Mouse (Mus musculus) lung, embryonic 16.5 days (tissue): ENCODE results near the gene Acss3. TPM values are rescaled to one million over a fixed set of nuclear protein-coding genes. Genes with fewer than 3 reads are reported as not detected.
A peak's percentile ranks its signal among the peaks of the same experiment; 100 is the strongest.

Source experiments
- ATAC-seq: fragments of 200-750 bp; cut with Nextera tagmentation; 2 replicates; pipeline ENCODE4 v1.8.0; 2017; ENCODE audit warnings: low read depth, mild to moderate bottlenecking, moderate library complexity
- H3K27ac ChIP-seq: fragments of 300-500 bp; sonication (generic); 2 replicates; pipeline ENCODE4 v1.5.1; 2014; ENCODE audit warnings: mild to moderate bottlenecking, control low read depth, low read length
- H3K27me3 ChIP-seq: fragments of 300-500 bp; sonication (generic); 2 replicates; pipeline ENCODE4 v1.6.1; 2014; ENCODE audit warnings: low read depth, low read length, mixed read lengths; ENCODE audit not compliant: control insufficient read depth, insufficient read depth
- H3K36me3 ChIP-seq: fragments of 300-500 bp; sonication (generic); 2 replicates; pipeline ENCODE4 v1.6.1; 2014; ENCODE audit warnings: low read length; ENCODE audit not compliant: control insufficient read depth, insufficient read depth
- H3K4me1 ChIP-seq: fragments of 300-500 bp; sonication (generic); replicated peaks from 2 replicates; pipeline ENCODE4 v1.6.1; 2014; ENCODE audit warnings: low read length, mixed read lengths; ENCODE audit not compliant: control insufficient read depth, insufficient read depth
- H3K4me2 ChIP-seq: fragments of 300-500 bp; sonication (generic); 2 replicates; pipeline ENCODE4 v1.6.1; 2014; ENCODE audit warnings: low read depth, low read length, control low read depth
- H3K4me3 ChIP-seq: fragments of 300-500 bp; sonication (generic); 2 replicates; pipeline ENCODE4 v1.5.1; 2014; ENCODE audit warnings: mild to moderate bottlenecking, low read length, control low read depth
- H3K9ac ChIP-seq: fragments of 300-500 bp; sonication (generic); 2 replicates; pipeline ENCODE4 v1.6.1; 2014; ENCODE audit warnings: low read length, control low read depth
- H3K9me3 ChIP-seq: fragments of 300-500 bp; sonication (generic); 2 replicates; pipeline ENCODE4 v1.6.1; 2016; ENCODE audit warnings: low read length; ENCODE audit not compliant: control insufficient read depth
- WGBS: fragments of 180-500 bp; shearing (Covaris S2); extraction: QIAGEN DNeasy Blood & Tissue Kit; methylation state at CpG from one replicate; pipeline ENCODE4 v1.1.7; 2014; 5-methylcytosine and 5-hydroxymethylcytosine counted together
- polyA plus RNA-seq: library from polyadenylated mRNA; unstranded; fragments of >200 nt; fragmentation: Nextera tagmentation; extraction: Ambion mirVana; gene quantifications from 2 replicates; pipeline ENCODE4 v1.2.1, GENCODE M21; 2015

The Acss3 gene
- polyA plus RNA-seq, 1 experiment from 2014 or later = 10.6 TPM

- Histone ChIP-seq H3K9me3 (no peaks in the 10 kb centered on the region), H3K27ac (no peak overlapping the region), H3K4me2 (no peak overlapping the region), H3K4me3 (no peak overlapping the region), H3K4me1 (no peaks in the 10 kb centered on the region), H3K9ac (no peak overlapping the region), H3K36me3 (no peaks in the 10 kb centered on the region), H3K27me3 (no peaks in the 10 kb centered on the region)
- no peak for ATAC-seq
- 39% methylated on average over 1 of the region's 1 CpGs for WGBS
These were observed 184.0 kb downstream of the Acss3 start for GRCm38 (mm10) chr10:106939441-106939840.

- Histone ChIP-seq H3K27ac (no peak overlapping the region), H3K27me3 (no peaks in the 10 kb centered on the region), H3K9me3 (no peaks in the 10 kb centered on the region), H3K9ac (no peak overlapping the region), H3K4me1 (no peaks in the 10 kb centered on the region), H3K4me2 (no peak overlapping the region), H3K36me3 (no peaks in the 10 kb centered on the region), H3K4me3 (no peak overlapping the region)
- no peak for ATAC-seq
- 79% methylated on average over 3 of the region's 3 CpGs for WGBS
These were observed 184.6 kb downstream of the Acss3 start for GRCm38 (mm10) chr10:106938851-106939250.

- Histone ChIP-seq H3K9ac (no peak overlapping the region), H3K4me1 (no peaks in the 10 kb centered on the region), H3K27me3 (no peaks in the 10 kb centered on the region), H3K9me3 (no peaks in the 10 kb centered on the region), H3K27ac (no peak overlapping the region), H3K4me3 (no peak overlapping the region), H3K4me2 (no peak overlapping the region), H3K36me3 (no peaks in the 10 kb centered on the region)
- ATAC-seq = no peak
- WGBS = 80% methylated on average over 7 of the region's 7 CpGs
These were observed 186.5 kb downstream of the Acss3 start for GRCm38 (mm10) chr10:106936996-106937395.

- no peaks in the 10 kb centered on the region for H3K36me3 ChIP-seq
- no peak overlapping the region for H3K27ac ChIP-seq
- H3K4me1 ChIP-seq = no peaks in the 10 kb centered on the region
- WGBS = 15% methylated on average over 13 of the region's 13 CpGs
- H3K27me3 ChIP-seq = no peaks in the 10 kb centered on the region
- H3K4me2 ChIP-seq = peak overlapping the region; percentile 52
- peak overlapping the region; percentile 37 for H3K4me3 ChIP-seq
- no peaks in the 10 kb centered on the region for H3K9me3 ChIP-seq
- no peak for ATAC-seq
- H3K9ac ChIP-seq = peak overlapping the region; percentile 32
These were observed 190.8 kb downstream of the Acss3 start for GRCm38 (mm10) chr10:106932571-106933073.

- Histone ChIP-seq H3K4me2 (no peak overlapping the region), H3K36me3 (no peaks in the 10 kb centered on the region), H3K27ac (no peak overlapping the region), H3K4me3 (no peak overlapping the region), H3K9me3 (no peaks in the 10 kb centered on the region), H3K9ac (no peak overlapping the region), H3K27me3 (no peaks in the 10 kb centered on the region), H3K4me1 (no peaks in the 10 kb centered on the region)
- 79% methylated on average over 9 of the region's 9 CpGs for WGBS
- ATAC-seq = no peak
These were observed 194.7 kb downstream of the Acss3 start for GRCm38 (mm10) chr10:106928576-106929332.

GRCm38 (mm10) chr10:106924798-106925197 is 198.7 kb downstream of the Acss3 start:
- H3K4me2 ChIP-seq = no peak overlapping the region
- no peaks in the 10 kb centered on the region for H3K36me3 ChIP-seq
- H3K9me3 ChIP-seq = no peaks in the 10 kb centered on the region
- H3K4me3 ChIP-seq = no peak overlapping the region
- WGBS = 75% methylated on average over 3 of the region's 3 CpGs
- no peak overlapping the region for H3K9ac ChIP-seq
- no peak overlapping the region for H3K27ac ChIP-seq
- no peak for ATAC-seq
- H3K4me1 ChIP-seq = no peaks in the 10 kb centered on the region
- H3K27me3 ChIP-seq = no peaks in the 10 kb centered on the region

GRCm38 (mm10) chr10:106924334-106924733 is 199.1 kb downstream of the Acss3 start:
- H3K9ac ChIP-seq = no peak overlapping the region
- no peak overlapping the region for H3K4me2 ChIP-seq
- 86% methylated on average over 5 of the region's 5 CpGs for WGBS
- H3K27me3 ChIP-seq = no peaks in the 10 kb centered on the region
- ATAC-seq = no peak
- H3K4me1 ChIP-seq = no peaks in the 10 kb centered on the region
- H3K36me3 ChIP-seq = no peaks in the 10 kb centered on the region
- no peak overlapping the region for H3K27ac ChIP-seq
- H3K4me3 ChIP-seq = no peak overlapping the region
- no peaks in the 10 kb centered on the region for H3K9me3 ChIP-seq

- no peak overlapping the region for H3K27ac ChIP-seq
- H3K4me1 ChIP-seq = peaks cover 3% of the 10 kb centered on the region; the same call in 1 of the 2 replicates
- H3K36me3 ChIP-seq = no peaks in the 10 kb centered on the region
- no peak overlapping the region for H3K4me2 ChIP-seq
- H3K9ac ChIP-seq = no peak overlapping the region
- H3K27me3 ChIP-seq = no peaks in the 10 kb centered on the region
- peaks cover 3% of the 10 kb centered on the region; the same call in 1 of the 2 replicates for H3K9me3 ChIP-seq
- ATAC-seq = no peak
- H3K4me3 ChIP-seq = no peak overlapping the region
These were observed 208.6 kb downstream of the Acss3 start for GRCm38 (mm10) chr10:106914822-106915221.

GRCm38 (mm10) chr10:106914275-106914674 is 209.2 kb downstream of the Acss3 start:
- Histone ChIP-seq H3K27me3 (no peaks in the 10 kb centered on the region), H3K4me2 (no peak overlapping the region), H3K9ac (no peak overlapping the region), H3K4me1 (peaks cover 3% of the 10 kb centered on the region; the same call in 1 of the 2 replicates), H3K27ac (no peak overlapping the region), H3K4me3 (no peak overlapping the region), H3K9me3 (peaks cover 3% of the 10 kb centered on the region; the same call in 1 of the 2 replicates), H3K36me3 (no peaks in the 10 kb centered on the region)
- peak; percentile 87 for ATAC-seq
